Mouse (Mus musculus): ENCODE measurements at regions not wholly inside any gene's neighbourhood (a gene's known extent, or its start where the extent isn't known, plus 50 kb on each side); places are given as distances from the start of the nearest gene placed in this dataset.
A peak's percentile ranks its signal among the peaks of the same experiment; 100 is the strongest.

DNA sequence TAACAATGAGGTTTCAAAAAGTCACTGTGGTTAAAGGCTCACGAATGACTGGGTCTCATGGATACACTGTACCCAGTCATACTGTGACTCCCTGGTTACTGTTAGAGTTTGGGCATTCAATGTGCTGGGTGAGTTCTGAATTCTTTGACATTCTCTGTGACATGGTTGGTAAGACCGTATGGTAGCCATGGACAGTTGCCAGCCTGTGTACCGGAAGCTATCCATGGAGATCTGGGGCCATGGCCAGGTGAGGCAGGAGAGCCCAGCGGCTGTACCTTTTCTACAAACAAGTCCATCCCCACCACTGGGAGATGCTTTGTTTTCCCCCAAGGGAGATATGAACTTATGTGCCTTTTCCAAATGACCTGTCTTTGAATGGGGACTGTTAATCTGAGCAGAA lies 126.4 kb downstream of the Irx2 start:
- H3K36me3 ChIP-seq: no peaks in the 10 kb centered on the region
- no peak overlapping the region for H3K9ac ChIP-seq
- 89% methylated on average over 4 of the region's 4 CpGs for WGBS
- H3K27me3 ChIP-seq: no peaks in the 10 kb centered on the region
- no peak for ATAC-seq (ENCODE audit: low FRiP score)
- no peak overlapping the region for H3K4me2 ChIP-seq (replicated peaks)
- H3K9me3 ChIP-seq (replicated peaks): no peaks in the 10 kb centered on the region
- H3K4me3 ChIP-seq: no peak overlapping the region
- H3K4me1 ChIP-seq: no peaks in the 10 kb centered on the region
- no peak overlapping the region for H3K27ac ChIP-seq

DNA sequence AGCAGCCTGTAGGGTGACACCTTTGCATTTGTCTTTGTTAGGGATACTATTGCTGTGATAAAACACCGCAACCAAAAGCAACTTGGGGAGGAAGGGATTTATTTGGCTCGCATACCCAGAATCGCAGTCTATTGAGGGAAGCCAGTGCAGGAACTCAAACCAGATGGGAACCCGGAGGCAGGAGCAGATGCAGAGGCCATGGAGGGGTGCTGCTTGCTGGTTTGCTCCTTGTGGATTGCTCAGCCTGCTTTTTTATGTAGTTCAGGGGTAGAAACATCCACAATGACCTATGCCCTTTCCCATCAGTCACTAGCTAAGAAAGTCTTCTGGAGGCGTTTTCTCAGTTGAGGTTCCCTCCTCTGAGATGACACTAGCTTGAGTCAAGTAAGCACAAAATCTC lies 133.9 kb downstream of the Irx2 start:
- Histone ChIP-seq H3K27me3 (peaks cover 3% of the 10 kb centered on the region), H3K4me1 (no peaks in the 10 kb centered on the region), H3K36me3 (no peaks in the 10 kb centered on the region), H3K27ac (no peak overlapping the region), H3K9me3 (replicated peaks) (no peaks in the 10 kb centered on the region), H3K4me2 (replicated peaks) (no peak overlapping the region), H3K4me3 (no peak overlapping the region), H3K9ac (no peak overlapping the region)
- WGBS: 84% methylated on average over 5 of the region's 5 CpGs
- no peak for ATAC-seq (ENCODE audit: low FRiP score)

DNA sequence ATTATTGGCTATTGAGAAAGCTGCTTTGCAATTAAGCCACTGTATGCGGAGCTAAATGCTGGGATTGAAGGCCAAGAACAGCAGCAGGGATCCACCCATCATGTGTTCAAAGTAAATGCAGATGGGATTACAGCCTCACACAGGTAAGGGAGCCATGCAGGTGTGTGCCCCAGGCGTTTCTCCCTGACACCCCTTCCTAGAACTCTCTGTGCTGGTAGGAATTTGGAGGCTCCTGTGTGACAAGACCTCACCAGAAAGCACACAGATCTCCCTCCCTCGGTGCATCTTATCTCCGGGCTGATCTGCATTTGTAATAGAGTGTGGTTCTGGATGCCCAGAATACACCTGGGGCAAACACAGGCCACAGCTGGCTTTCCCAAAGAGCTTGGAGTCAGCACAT lies 134.7 kb downstream of the Irx2 start:
- 71% methylated on average over 4 of the region's 4 CpGs for WGBS
- Histone ChIP-seq H3K36me3 (no peaks in the 10 kb centered on the region), H3K9ac (no peak overlapping the region), H3K4me2 (replicated peaks) (no peak overlapping the region), H3K27me3 (peaks cover 3% of the 10 kb centered on the region), H3K27ac (no peak overlapping the region), H3K4me3 (no peak overlapping the region), H3K4me1 (no peaks in the 10 kb centered on the region), H3K9me3 (replicated peaks) (no peaks in the 10 kb centered on the region)
- ATAC-seq (ENCODE audit: low FRiP score): no peak

DNA sequence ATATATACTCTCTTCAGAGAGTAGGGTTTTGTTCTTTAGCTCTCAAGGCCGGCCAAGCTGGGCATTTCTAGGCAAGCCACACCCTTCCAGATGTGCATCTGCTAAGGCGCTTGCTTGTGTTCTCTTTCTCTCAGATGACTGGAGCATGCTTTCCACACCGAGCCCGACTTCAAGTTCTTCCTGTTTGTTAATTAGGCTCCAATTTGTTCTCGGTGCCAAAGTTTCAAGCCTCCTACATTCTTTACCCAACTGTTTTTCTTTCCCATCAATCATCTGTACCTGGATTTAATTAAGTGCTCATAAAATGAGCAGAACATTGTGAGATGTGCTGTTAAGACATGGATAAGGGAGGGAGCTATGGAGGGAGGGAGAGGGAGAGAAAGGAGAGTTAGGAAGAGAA lies 138.7 kb downstream of the Irx2 start:
- H3K27me3 ChIP-seq: peaks cover 3% of the 10 kb centered on the region
- no peak overlapping the region for H3K4me2 ChIP-seq (replicated peaks)
- H3K9ac ChIP-seq: no peak overlapping the region
- peaks cover 3% of the 10 kb centered on the region; the same call in 1 of the 2 replicates for H3K4me1 ChIP-seq
- no peaks in the 10 kb centered on the region for H3K36me3 ChIP-seq
- no peak overlapping the region for H3K4me3 ChIP-seq
- WGBS: 57% methylated on average over 5 of the region's 5 CpGs
- ATAC-seq (ENCODE audit: low FRiP score): no peak
- H3K27ac ChIP-seq: no peak overlapping the region
- H3K9me3 ChIP-seq (replicated peaks): no peaks in the 10 kb centered on the region

DNA sequence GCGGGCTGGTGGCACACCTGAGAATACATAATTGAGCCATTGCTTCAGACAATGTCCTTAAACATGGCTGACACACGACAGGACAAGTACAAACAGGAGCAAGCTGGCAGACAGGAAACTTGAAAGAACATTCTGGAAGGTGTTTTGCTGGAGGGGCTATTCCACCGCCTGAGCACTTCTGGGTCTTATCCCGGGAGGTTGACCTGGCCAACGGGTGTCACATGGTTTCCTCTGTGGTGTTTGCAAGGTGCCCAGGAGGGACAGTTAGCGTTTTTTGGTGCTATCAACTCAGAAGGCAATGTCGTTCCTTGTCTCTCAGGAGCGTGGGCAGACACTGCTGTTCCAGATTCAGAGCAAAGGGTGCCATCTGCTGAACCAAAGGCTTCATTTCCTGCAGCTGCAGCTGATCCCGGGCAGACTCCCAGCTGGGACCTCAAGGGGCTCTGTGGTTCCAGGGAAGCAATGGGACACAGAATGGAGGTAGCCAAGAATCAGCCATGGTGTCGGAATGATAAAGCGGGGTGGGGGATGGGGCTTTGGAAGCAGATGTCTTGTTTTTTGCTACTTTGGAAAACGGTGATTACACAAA lies 140.5 kb downstream of the Irx2 start:
- no peak overlapping the region for H3K4me3 ChIP-seq
- no peak overlapping the region for H3K4me2 ChIP-seq (replicated peaks)
- H3K9ac ChIP-seq: no peak overlapping the region
- peaks cover 3% of the 10 kb centered on the region; the same call in 1 of the 2 replicates for H3K4me1 ChIP-seq
- H3K27me3 ChIP-seq: peaks cover 3% of the 10 kb centered on the region
- H3K36me3 ChIP-seq: no peaks in the 10 kb centered on the region
- 62% methylated on average over 12 of the region's 12 CpGs for WGBS
- no peak overlapping the region for H3K27ac ChIP-seq
- ATAC-seq (ENCODE audit: low FRiP score): no peak
- no peaks in the 10 kb centered on the region for H3K9me3 ChIP-seq (replicated peaks)

DNA sequence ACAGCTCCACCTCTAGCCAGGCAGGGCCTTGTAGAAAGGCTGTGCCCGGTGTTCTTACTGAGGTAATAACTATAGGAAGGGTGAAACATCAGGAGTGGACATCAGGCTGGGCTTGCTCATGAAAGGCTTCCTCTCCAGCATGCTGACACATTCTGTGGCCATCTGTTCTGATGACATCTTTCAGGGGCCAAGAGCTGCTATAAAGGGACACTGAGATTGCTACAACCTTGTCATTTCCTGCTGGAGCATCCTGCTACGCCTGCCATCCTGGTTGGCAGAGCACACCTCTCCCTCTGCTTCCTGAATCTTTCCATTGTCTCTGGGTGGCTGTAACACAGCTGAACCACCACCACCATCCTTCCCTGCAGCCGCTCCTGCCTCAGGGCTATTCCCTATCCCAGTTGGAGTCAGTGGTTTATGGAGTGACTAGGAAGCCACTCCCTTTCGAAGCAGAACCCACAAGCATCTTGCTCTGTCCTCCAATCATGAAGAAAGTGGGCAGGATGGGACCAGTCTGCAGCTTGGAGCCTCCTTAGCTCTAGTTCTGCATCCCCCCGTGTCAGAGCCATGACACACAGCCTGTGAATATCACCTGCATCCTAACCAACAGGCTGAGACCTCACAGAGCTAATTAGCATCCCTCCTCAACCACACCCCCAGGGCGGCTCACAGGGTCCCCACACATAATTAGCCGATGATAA lies 154.6 kb downstream of the Irx2 start:
- H3K4me1 ChIP-seq: peaks cover 4% of the 10 kb centered on the region; the same call in 1 of the 2 replicates
- H3K27ac ChIP-seq: no peak overlapping the region
- H3K9me3 ChIP-seq (replicated peaks): no peaks in the 10 kb centered on the region
- no peak overlapping the region for H3K4me3 ChIP-seq
- ATAC-seq (ENCODE audit: low FRiP score): 0 out of 2 replicates have a peak, but pooled peaks have one; percentile 6
- WGBS: 70% methylated on average over 7 of the region's 7 CpGs
- H3K27me3 ChIP-seq: peaks cover 7% of the 10 kb centered on the region; the same call in 1 of the 2 replicates
- no peaks in the 10 kb centered on the region for H3K36me3 ChIP-seq
- no peak overlapping the region for H3K4me2 ChIP-seq (replicated peaks)
- H3K9ac ChIP-seq: no peak overlapping the region

DNA sequence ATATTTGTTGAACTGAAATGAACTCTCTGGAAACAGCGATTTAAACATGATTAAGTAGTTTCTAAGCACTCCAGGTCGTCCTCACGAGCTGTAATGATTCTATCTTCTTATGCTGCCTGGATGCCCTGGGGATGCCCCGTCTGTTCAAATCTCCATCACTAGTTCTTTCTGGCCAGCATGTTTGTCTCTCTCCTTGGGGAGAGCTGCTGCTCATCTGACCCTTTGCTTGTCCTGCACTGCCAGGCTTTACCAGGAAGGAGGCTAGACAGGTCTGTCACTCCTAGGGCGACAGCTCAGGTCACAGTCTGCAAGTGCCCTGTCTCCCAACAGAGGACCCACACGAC lies 155.1 kb downstream of the Irx2 start:
- ATAC-seq (ENCODE audit: low FRiP score): peak; percentile 40; the same call in 1 of the 2 replicates
- Histone ChIP-seq H3K36me3 (no peaks in the 10 kb centered on the region), H3K4me2 (replicated peaks) (no peak overlapping the region), H3K27ac (no peak overlapping the region), H3K4me1 (peaks cover 4% of the 10 kb centered on the region; the same call in 1 of the 2 replicates), H3K9me3 (replicated peaks) (no peaks in the 10 kb centered on the region), H3K27me3 (peaks cover 7% of the 10 kb centered on the region; the same call in 1 of the 2 replicates), H3K9ac (no peak overlapping the region), H3K4me3 (no peak overlapping the region)
- WGBS: 66% methylated on average over 6 of the region's 6 CpGs

DNA sequence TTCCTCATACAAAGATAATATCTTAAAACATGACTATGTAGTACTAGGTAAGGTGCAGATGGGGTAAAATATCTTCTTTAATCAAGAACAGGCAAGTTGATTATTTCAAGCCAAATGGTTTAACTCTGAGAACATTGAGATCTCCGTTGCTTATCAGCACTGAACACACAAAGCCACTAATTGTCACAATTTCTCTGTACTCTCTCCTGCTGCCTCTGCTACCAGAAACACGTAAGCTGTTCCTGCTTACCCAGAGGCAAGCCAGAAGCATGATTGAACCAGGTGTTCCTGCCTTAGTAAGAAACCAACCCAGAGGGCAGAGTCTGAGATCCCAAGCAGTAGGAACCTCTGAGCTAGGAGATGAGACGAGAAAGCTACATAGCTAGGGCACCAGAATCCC lies 164.1 kb downstream of the Irx2 start:
- ATAC-seq (ENCODE audit: low FRiP score): no peak
- Histone ChIP-seq H3K9ac (no peak overlapping the region), H3K27me3 (no peaks in the 10 kb centered on the region), H3K27ac (no peak overlapping the region), H3K4me1 (no peaks in the 10 kb centered on the region), H3K4me3 (no peak overlapping the region), H3K9me3 (replicated peaks) (no peaks in the 10 kb centered on the region), H3K36me3 (no peaks in the 10 kb centered on the region), H3K4me2 (replicated peaks) (no peak overlapping the region)
- WGBS: 81% methylated on average over 3 of the region's 3 CpGs

DNA sequence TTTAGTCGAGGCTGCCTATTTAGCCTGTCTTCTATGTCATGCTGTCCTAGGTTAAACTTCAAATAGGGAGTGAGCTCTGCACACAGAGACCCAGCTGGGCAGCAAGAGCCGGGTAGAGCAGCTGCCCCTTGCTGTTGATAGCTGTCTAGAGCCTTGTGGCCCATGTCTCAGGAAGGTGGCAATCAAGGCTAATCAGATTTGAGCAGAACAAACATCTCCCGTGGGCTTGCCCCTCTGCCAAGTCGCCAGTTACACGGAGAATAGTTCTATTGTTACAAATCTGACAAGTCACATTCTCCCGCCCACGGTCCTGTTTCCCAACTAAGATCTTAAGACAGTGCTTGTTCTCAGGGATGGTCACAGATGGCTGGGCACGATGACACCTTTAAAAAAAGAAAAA lies 171.4 kb downstream of the Irx2 start:
- no peak overlapping the region for H3K27ac ChIP-seq
- WGBS: 10% methylated on average over 8 of the region's 8 CpGs
- H3K9me3 ChIP-seq (replicated peaks): no peaks in the 10 kb centered on the region
- ATAC-seq (ENCODE audit: low FRiP score): 0 out of 2 replicates have a peak, but pooled peaks have one; percentile 52
- no peak overlapping the region for H3K4me3 ChIP-seq
- H3K27me3 ChIP-seq: no peaks in the 10 kb centered on the region; the same call in none of the 2 replicates
- H3K4me2 ChIP-seq (replicated peaks): no peak overlapping the region
- no peaks in the 10 kb centered on the region for H3K36me3 ChIP-seq
- H3K9ac ChIP-seq: no peak overlapping the region
- peaks cover 4% of the 10 kb centered on the region for H3K4me1 ChIP-seq

DNA sequence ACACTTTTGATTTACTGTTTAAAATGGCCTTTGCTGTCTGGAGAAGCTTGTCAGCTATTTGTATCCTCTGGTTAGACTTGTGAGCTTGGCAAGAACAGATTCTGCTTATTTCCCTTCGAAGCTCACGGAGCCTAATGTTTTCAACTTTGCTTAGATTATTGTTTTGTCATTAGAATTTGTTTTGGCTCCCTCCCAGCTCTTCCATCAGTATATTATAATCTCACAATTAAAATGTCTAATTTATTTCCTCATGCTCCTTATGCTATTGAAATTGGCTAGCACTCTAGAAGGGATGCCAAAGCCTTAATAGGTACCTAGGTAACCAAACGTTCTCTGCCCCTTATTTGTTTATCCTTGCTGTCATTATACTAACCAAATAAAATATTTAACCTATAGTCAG lies 171.9 kb downstream of the Irx2 start:
- H3K36me3 ChIP-seq: no peaks in the 10 kb centered on the region
- 58% methylated on average over 3 of the region's 3 CpGs for WGBS
- no peak for ATAC-seq (ENCODE audit: low FRiP score)
- H3K4me1 ChIP-seq: peaks cover 4% of the 10 kb centered on the region
- no peaks in the 10 kb centered on the region for H3K9me3 ChIP-seq (replicated peaks)
- no peak overlapping the region for H3K4me2 ChIP-seq (replicated peaks)
- H3K4me3 ChIP-seq: no peak overlapping the region
- no peak overlapping the region for H3K9ac ChIP-seq
- no peak overlapping the region for H3K27ac ChIP-seq
- no peaks in the 10 kb centered on the region; the same call in none of the 2 replicates for H3K27me3 ChIP-seq

DNA sequence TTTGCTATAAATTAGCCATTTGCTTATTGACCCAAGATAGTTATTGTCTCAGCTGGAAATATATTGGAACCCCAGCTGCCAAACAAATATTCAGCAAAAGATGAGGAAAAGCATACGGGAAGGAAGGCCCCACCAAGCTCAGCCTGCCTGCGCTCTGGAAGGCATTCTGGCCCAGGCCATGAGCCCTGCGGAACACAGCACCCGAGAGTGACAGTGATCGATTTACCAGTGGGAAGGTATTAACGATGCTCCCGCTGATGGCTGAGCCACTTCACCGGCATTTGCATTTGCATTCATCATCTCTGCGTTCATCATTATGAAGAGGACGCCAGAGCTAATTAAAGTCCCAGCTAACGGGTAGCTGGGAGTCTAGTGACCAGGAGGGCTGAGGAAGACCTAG lies 174.8 kb downstream of the Irx2 start:
- H3K4me2 ChIP-seq (replicated peaks): no peak overlapping the region
- 40% methylated on average over 11 of the region's 11 CpGs for WGBS
- ATAC-seq (ENCODE audit: low FRiP score): peak; percentile 56; the same call in 1 of the 2 replicates

DNA sequence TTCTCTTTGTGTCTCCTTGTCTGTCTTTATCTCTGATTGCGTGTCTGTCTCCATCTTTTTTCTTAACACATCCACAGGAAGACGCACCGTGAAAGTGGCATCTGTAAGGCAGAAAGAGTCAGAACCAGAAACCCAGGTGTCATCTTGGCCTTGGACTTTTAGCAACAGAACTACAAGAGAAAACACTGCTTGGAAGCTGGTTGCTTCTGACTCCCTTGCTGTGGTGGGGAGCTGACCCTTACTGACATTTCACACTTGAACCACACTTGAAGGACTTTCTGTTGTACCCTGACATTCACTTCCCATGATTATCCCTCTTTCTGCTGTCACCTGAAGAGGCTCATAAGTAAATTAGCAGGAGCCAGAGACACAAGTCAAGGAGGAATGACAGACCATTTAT lies 180.6 kb downstream of the Irx2 start:
- Histone ChIP-seq H3K27ac (no peak overlapping the region), H3K4me1 (no peaks in the 10 kb centered on the region; the same call in 1 of the 2 replicates), H3K9ac (no peak overlapping the region), H3K4me3 (no peak overlapping the region), H3K27me3 (peaks cover 7% of the 10 kb centered on the region; the same call in 1 of the 2 replicates), H3K9me3 (replicated peaks) (no peaks in the 10 kb centered on the region; the same call in 1 of the 2 replicates), H3K36me3 (no peaks in the 10 kb centered on the region), H3K4me2 (replicated peaks) (no peak overlapping the region)
- WGBS: 84% methylated on average over 3 of the region's 3 CpGs
- no peak for ATAC-seq (ENCODE audit: low FRiP score)

More for the DNA sequence above, 174.8 kb downstream of the Irx2 start:
- Histone ChIP-seq H3K27ac (no peak overlapping the region), H3K9ac (no peak overlapping the region), H3K27me3 (no peaks in the 10 kb centered on the region; the same call in none of the 2 replicates), H3K4me3 (no peak overlapping the region), H3K9me3 (replicated peaks) (no peaks in the 10 kb centered on the region; the same call in 1 of the 2 replicates), H3K4me1 (peaks cover 4% of the 10 kb centered on the region), H3K36me3 (no peaks in the 10 kb centered on the region)

DNA sequence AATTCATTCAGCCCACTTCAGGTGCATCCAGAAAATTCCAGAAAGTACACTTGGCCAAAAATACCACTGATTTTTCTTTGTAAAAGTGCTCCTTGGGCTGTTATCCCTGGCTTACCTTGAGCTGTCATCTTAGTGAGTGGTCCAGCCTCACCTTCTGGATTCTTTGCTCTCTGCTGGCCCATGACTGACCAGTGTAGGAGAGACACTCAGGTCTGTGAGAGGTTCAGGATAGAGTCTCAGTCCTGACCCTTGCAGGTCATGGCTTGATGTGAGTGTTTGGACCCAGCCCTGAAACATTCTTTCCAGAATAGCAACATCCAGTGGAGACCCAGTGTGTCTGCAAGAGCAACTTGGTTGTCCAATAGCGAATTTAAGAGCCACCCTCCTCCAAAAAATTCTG lies 182.0 kb downstream of the Irx2 start:
- ATAC-seq (ENCODE audit: low FRiP score): no peak
- Histone ChIP-seq H3K4me3 (no peak overlapping the region), H3K4me1 (peaks cover 11% of the 10 kb centered on the region), H3K9me3 (replicated peaks) (no peaks in the 10 kb centered on the region; the same call in 1 of the 2 replicates), H3K36me3 (no peaks in the 10 kb centered on the region), H3K27me3 (peaks cover 18% of the 10 kb centered on the region), H3K27ac (no peak overlapping the region), H3K4me2 (replicated peaks) (no peak overlapping the region), H3K9ac (no peak overlapping the region)
- 85% methylated on average over 1 of the region's 1 CpGs for WGBS

Data from hindbrain, embryonic 12.5 days (tissue).